Mouse (Mus musculus) limb, embryonic 12.5 days (tissue): ENCODE results near the gene Pqlc3. TPM values are rescaled to one million over a fixed set of nuclear protein-coding genes. Genes with fewer than 3 reads are reported as not detected.
A peak's percentile ranks its signal among the peaks of the same experiment; 100 is the strongest.
"Not testable (repeated sequence)": the region's sequence is repeated elsewhere in the genome, so short reads cannot be mapped to it uniquely, and the experiment has no call there.

Experiments
- ATAC-seq: fragments of 200-750 bp; cut with Nextera tagmentation; 2 replicates; pipeline ENCODE4 v1.8.0; 2017; ENCODE audit warnings: low read depth, moderate TSS enrichment; ENCODE audit not compliant: insufficient number of reproducible peaks, insufficient read depth, low FRiP score, low TSS enrichment
- H3K27ac ChIP-seq: fragments of 300-500 bp; sonication (generic); 2 replicates; pipeline ENCODE4 v1.5.1; 2016; ENCODE audit warnings: mild to moderate bottlenecking, moderate library complexity
- H3K27me3 ChIP-seq: fragments of 300-500 bp; sonication (generic); 2 replicates; pipeline ENCODE4 v1.6.1; 2016; ENCODE audit warnings: mild to moderate bottlenecking, moderate library complexity
- H3K36me3 ChIP-seq: fragments of 300-500 bp; sonication (generic); 2 replicates; pipeline ENCODE4 v1.6.1; 2016; ENCODE audit warnings: mild to moderate bottlenecking, moderate library complexity
- H3K4me1 ChIP-seq: fragments of 300-500 bp; sonication (generic); replicated peaks from 2 replicates; pipeline ENCODE4 v1.6.1; 2016
- H3K4me2 ChIP-seq: fragments of 300-500 bp; sonication (generic); 2 replicates; pipeline ENCODE4 v1.6.1; 2016; ENCODE audit warnings: mild to moderate bottlenecking, moderate library complexity
- H3K4me3 ChIP-seq: fragments of 300-500 bp; sonication (generic); replicated peaks from 2 replicates; pipeline ENCODE4 v1.5.1; 2016; ENCODE audit warnings: mild to moderate bottlenecking
- H3K9ac ChIP-seq: fragments of 300-500 bp; sonication (generic); replicated peaks from 2 replicates; pipeline ENCODE4 v1.6.1; 2016; ENCODE audit warnings: mild to moderate bottlenecking, moderate library complexity
- H3K9me3 ChIP-seq: fragments of 300-500 bp; sonication (generic); 2 replicates; pipeline ENCODE4 v1.6.1; 2016; ENCODE audit warnings: mild to moderate bottlenecking, moderate library complexity
- WGBS: fragments of 180-500 bp; shearing (Covaris S2); methylation state at CpG from one replicate; pipeline ENCODE4 v1.1.7; 2016; 5-methylcytosine and 5-hydroxymethylcytosine counted together
- polyA plus RNA-seq: library from polyadenylated mRNA; unstranded; fragments of >200 nt; fragmentation: Nextera tagmentation; extraction: Ambion mirVana; gene quantifications from 2 replicates; pipeline ENCODE4 v1.2.1, GENCODE M21; 2016

The Pqlc3 gene
- polyA plus RNA-seq, 1 experiment from 2014 or later = 6.0 TPM

- H3K4me3 ChIP-seq = no peak overlapping the region
- peaks cover 11% of the 10 kb centered on the region; the same call in 1 of the 2 replicates for H3K27me3 ChIP-seq
- H3K4me2 ChIP-seq = no peak overlapping the region
- H3K4me1 ChIP-seq = peaks cover 3% of the 10 kb centered on the region; the same call in 1 of the 2 replicates
- 79% methylated on average over 9 of the region's 9 CpGs for WGBS
- H3K9ac ChIP-seq = no peak overlapping the region
- no peak for ATAC-seq
- H3K27ac ChIP-seq = no peak overlapping the region
- no peaks in the 10 kb centered on the region for H3K36me3 ChIP-seq
- no peaks in the 10 kb centered on the region for H3K9me3 ChIP-seq
Measured at GRCm38 (mm10) chr12:17033464-17033841, 33.2 kb upstream of the Pqlc3 start.

GRCm38 (mm10) chr12:17032694-17033463, 32.7 kb upstream of the Pqlc3 start:
- Histone ChIP-seq H3K4me1 (peaks cover 3% of the 10 kb centered on the region; the same call in 1 of the 2 replicates), H3K27ac (no peak overlapping the region), H3K4me2 (no peak overlapping the region), H3K4me3 (no peak overlapping the region), H3K36me3 (no peaks in the 10 kb centered on the region), H3K27me3 (peaks cover 11% of the 10 kb centered on the region; the same call in 1 of the 2 replicates), H3K9ac (no peak overlapping the region), H3K9me3 (peaks cover 5% of the 10 kb centered on the region; the same call in 1 of the 2 replicates)
- WGBS = 41% methylated on average over 13 of the region's 13 CpGs
- ATAC-seq = no peak

- Histone ChIP-seq H3K4me1 (no peaks in the 10 kb centered on the region), H3K4me2 (no peak overlapping the region), H3K27ac (no peak overlapping the region), H3K4me3 (no peak overlapping the region), H3K36me3 (no peaks in the 10 kb centered on the region), H3K9ac (no peak overlapping the region), H3K27me3 (no peaks in the 10 kb centered on the region), H3K9me3 (peaks cover 6% of the 10 kb centered on the region; the same call in 1 of the 2 replicates)
- 90% methylated on average over 6 of the region's 6 CpGs for WGBS
- ATAC-seq = no peak
Measured at GRCm38 (mm10) chr12:17024554-17025110, 24.4 kb upstream of the Pqlc3 start.

GRCm38 (mm10) chr12:17022145-17022544, 21.9 kb upstream of the Pqlc3 start:
- 91% methylated on average over 4 of the region's 4 CpGs for WGBS
- no peaks in the 10 kb centered on the region for H3K9me3 ChIP-seq
- no peak for ATAC-seq

GRCm38 (mm10) chr12:17021125-17021524, 20.9 kb upstream of the Pqlc3 start:
- not testable (repeated sequence) for H3K9ac ChIP-seq, H3K27ac ChIP-seq, ATAC-seq, H3K9me3 ChIP-seq, H3K36me3 ChIP-seq, H3K4me3 ChIP-seq, H3K4me1 ChIP-seq, H3K4me2 ChIP-seq, H3K27me3 ChIP-seq
- 81% methylated on average over 4 of the region's 4 CpGs for WGBS

More at GRCm38 (mm10) chr12:17022145-17022544, 21.9 kb upstream of the Pqlc3 start:
- Histone ChIP-seq H3K4me2 (no peak overlapping the region), H3K27ac (no peak overlapping the region), H3K36me3 (no peaks in the 10 kb centered on the region), H3K27me3 (no peaks in the 10 kb centered on the region), H3K4me1 (no peaks in the 10 kb centered on the region), H3K9ac (no peak overlapping the region), H3K4me3 (no peak overlapping the region)

GRCm38 (mm10) chr12:17018468-17018867, 18.3 kb upstream of the Pqlc3 start:
- Histone ChIP-seq H3K27ac (no peak overlapping the region), H3K36me3 (no peaks in the 10 kb centered on the region), H3K4me3 (no peak overlapping the region), H3K9me3 (no peaks in the 10 kb centered on the region), H3K27me3 (no peaks in the 10 kb centered on the region), H3K4me2 (no peak overlapping the region), H3K9ac (no peak overlapping the region), H3K4me1 (no peaks in the 10 kb centered on the region)
- no peak for ATAC-seq
- WGBS = 34% methylated on average over 4 of the region's 4 CpGs

GRCm38 (mm10) chr12:17015711-17016110, 15.5 kb upstream of the Pqlc3 start:
- Histone ChIP-seq H3K9me3 (no peaks in the 10 kb centered on the region), H3K4me2 (no peak overlapping the region), H3K36me3 (no peaks in the 10 kb centered on the region), H3K27ac (no peak overlapping the region), H3K4me3 (no peak overlapping the region), H3K4me1 (no peaks in the 10 kb centered on the region; the same call in 1 of the 2 replicates), H3K27me3 (peaks cover 3% of the 10 kb centered on the region; the same call in 1 of the 2 replicates), H3K9ac (no peak overlapping the region)
- WGBS = 81% methylated on average over 2 of the region's 2 CpGs
- ATAC-seq = no peak

- no peak overlapping the region for H3K4me3 ChIP-seq
- 68% methylated on average over 2 of the region's 2 CpGs for WGBS
- H3K4me2 ChIP-seq = no peak overlapping the region
- ATAC-seq = peak; percentile 33; the same call in 1 of the 2 replicates
- no peak overlapping the region for H3K27ac ChIP-seq
- no peaks in the 10 kb centered on the region; the same call in 1 of the 2 replicates for H3K4me1 ChIP-seq
- H3K9ac ChIP-seq = no peak overlapping the region
- no peaks in the 10 kb centered on the region for H3K9me3 ChIP-seq
- peaks cover 3% of the 10 kb centered on the region; the same call in 1 of the 2 replicates for H3K27me3 ChIP-seq
- no peaks in the 10 kb centered on the region for H3K36me3 ChIP-seq
Measured at GRCm38 (mm10) chr12:17012067-17012899, 12.1 kb upstream of the Pqlc3 start.

- H3K9ac ChIP-seq = peak within 1 kb of the TSS; percentile 46
- H3K9me3 ChIP-seq = no peaks in the 10 kb centered on the region
- 9% methylated on average over 29 of the region's 29 CpGs for WGBS
- H3K36me3 ChIP-seq = no peaks in the 10 kb centered on the region
- H3K4me2 ChIP-seq = peak within 1 kb of the TSS; percentile 62
- peak; percentile 44; the same call in 1 of the 2 replicates for ATAC-seq
- no peaks in the 10 kb centered on the region; the same call in 1 of the 2 replicates for H3K4me1 ChIP-seq
- peak within 1 kb of the TSS; percentile 39 for H3K4me3 ChIP-seq
- H3K27ac ChIP-seq = no peak within 1 kb of the TSS
- H3K27me3 ChIP-seq = peaks cover 3% of the 10 kb centered on the region; the same call in 1 of the 2 replicates
Measured at GRCm38 (mm10) chr12:17011100-17011870, 11.1 kb upstream of the Pqlc3 start, which contains the start of gene 2410004P03Rik. Gene 2410004P03Rik (minus strand): TSS chr12:17011727.

GRCm38 (mm10) chr12:17009466-17009865, 9.3 kb upstream of the Pqlc3 start:
- no peaks in the 10 kb centered on the region; the same call in 1 of the 2 replicates for H3K4me1 ChIP-seq
- 96% methylated on average over 6 of the region's 6 CpGs for WGBS

More at GRCm38 (mm10) chr12:17009466-17009865, 9.3 kb upstream of the Pqlc3 start:
- no peaks in the 10 kb centered on the region for H3K36me3 ChIP-seq
- H3K9me3 ChIP-seq = no peaks in the 10 kb centered on the region
- no peak overlapping the region for H3K9ac ChIP-seq
- H3K4me3 ChIP-seq = no peak overlapping the region
- H3K4me2 ChIP-seq = no peak overlapping the region
- ATAC-seq = no peak
- H3K27ac ChIP-seq = no peak overlapping the region
- peaks cover 3% of the 10 kb centered on the region; the same call in 1 of the 2 replicates for H3K27me3 ChIP-seq
